Mouse (Mus musculus) liver, postnatal 0 days (tissue): ENCODE results near the gene Dtnbp1.

Experiments
- CTCF ChIP-seq: sonication (generic); IDR thresholded peaks from 2 replicates; pipeline ENCODE4 v1.5.1; 2016; ENCODE audit warnings: antibody characterized with exemption, low read depth
- EP300 ChIP-seq: IDR thresholded peaks from 2 replicates; pipeline ENCODE4 v1.6.1; 2016; ENCODE audit warnings: antibody characterized with exemption, low read depth, mild to moderate bottlenecking

- no peak for TF ChIP-seq CTCF
- TF ChIP-seq EP300, result no peak
These were observed 16.6 kb downstream of the Dtnbp1 start for GRCm38 (mm10) chr13:44985321-44985720.
